Mouse (Mus musculus) liver, embryonic 16.5 days (tissue): ENCODE measurements around the gene Atp5f1. TPM values are rescaled to one million over a fixed set of nuclear protein-coding genes. Genes with fewer than 3 reads are reported as not detected.

Source experiments
- ATAC-seq: fragments of 200-750 bp; cut with Nextera tagmentation; 2 replicates; pipeline ENCODE4 v1.8.0; 2017; ENCODE audit warnings: low read depth, mild to moderate bottlenecking, moderate number of reproducible peaks, moderate library complexity
- H3K27ac ChIP-seq: fragments of 300-500 bp; sonication (generic); 2 replicates; pipeline ENCODE4 v1.5.1; 2014; ENCODE audit warnings: mild to moderate bottlenecking, low read length
- H3K27me3 ChIP-seq: fragments of 300-500 bp; sonication (generic); 2 replicates; pipeline ENCODE4 v1.6.1; 2014; ENCODE audit warnings: low read depth, low read length, mixed read lengths; ENCODE audit not compliant: control insufficient read depth, insufficient read depth
- H3K36me3 ChIP-seq: fragments of 300-500 bp; sonication (generic); 2 replicates; pipeline ENCODE4 v1.6.1; 2014; ENCODE audit warnings: mild to moderate bottlenecking; ENCODE audit not compliant: control insufficient read depth, insufficient read depth
- H3K4me1 ChIP-seq: fragments of 300-500 bp; sonication (generic); 2 replicates; pipeline ENCODE4 v1.6.1; 2014; ENCODE audit warnings: low read depth, low read length, mixed read lengths; ENCODE audit not compliant: control insufficient read depth
- H3K4me2 ChIP-seq: fragments of 300-500 bp; sonication (generic); 2 replicates; pipeline ENCODE4 v1.6.1; 2014; ENCODE audit warnings: low read depth, low read length, mixed read lengths
- H3K4me3 ChIP-seq: fragments of 300-500 bp; sonication (generic); 2 replicates; pipeline ENCODE4 v1.5.1; 2014; ENCODE audit warnings: low read depth, mild to moderate bottlenecking, low read length
- H3K9ac ChIP-seq: fragments of 300-500 bp; sonication (generic); 2 replicates; pipeline ENCODE4 v1.6.1; 2014; ENCODE audit warnings: low read depth, low read length
- H3K9me3 ChIP-seq: fragments of 300-500 bp; sonication (generic); replicated peaks from 2 replicates; pipeline ENCODE4 v1.6.1; 2016; ENCODE audit warnings: low read length; ENCODE audit not compliant: control insufficient read depth
- WGBS: fragments of 180-500 bp; shearing (Covaris S2); extraction: QIAGEN DNeasy Blood & Tissue Kit; methylation state at CpG from one replicate; pipeline ENCODE4 v1.1.7; 2014; ENCODE audit not compliant: insufficient replicate concordance; 5-methylcytosine and 5-hydroxymethylcytosine counted together
- polyA plus RNA-seq: library from polyadenylated mRNA; unstranded; fragments of >200 nt; fragmentation: Nextera tagmentation; extraction: Ambion mirVana; gene quantifications from 2 replicates; pipeline ENCODE4 v1.2.1, GENCODE M21; 2015

Gene Atp5f1
- polyA plus RNA-seq, 1 experiment from 2014 or later = 287 TPM

DNA sequence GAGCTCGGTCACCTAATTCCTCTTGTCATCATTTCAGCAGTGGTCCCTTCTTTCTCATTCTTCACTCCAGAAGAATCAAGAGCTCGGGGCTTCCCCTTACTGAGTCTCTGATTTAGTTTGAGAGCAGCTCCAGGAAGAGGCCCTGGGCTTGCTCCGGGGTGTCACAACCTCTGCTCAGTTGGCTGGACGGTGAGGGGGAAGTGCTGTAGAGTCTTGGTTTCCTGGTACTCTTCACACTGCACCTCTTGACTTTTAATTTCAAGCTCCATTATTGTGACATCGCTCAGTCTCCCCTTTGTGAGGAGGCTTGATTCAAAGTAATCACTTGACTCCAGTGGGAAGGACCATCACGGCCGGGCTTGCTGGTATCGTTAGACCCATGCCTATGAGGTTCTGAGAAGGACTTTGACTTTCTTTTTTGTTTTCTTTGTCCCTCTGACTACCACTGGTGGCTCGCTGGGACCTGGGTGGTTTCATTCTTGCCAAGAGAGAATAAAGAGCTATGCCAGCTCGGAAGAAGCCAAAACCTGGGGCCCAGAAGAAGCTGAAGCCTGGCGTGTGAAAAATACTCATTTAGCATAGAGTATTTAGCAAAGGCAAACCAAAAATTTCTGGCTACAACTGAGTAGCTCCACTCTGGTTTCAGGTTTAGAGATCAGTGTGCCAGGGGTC, 49.2 kb downstream of the Atp5f1 start:
- Histone ChIP-seq H3K9me3 (no peaks in the 10 kb centered on the region), H3K36me3 (no peaks in the 10 kb centered on the region), H3K27ac (0 out of 2 replicates have a peak overlapping the region, but pooled peaks have one; percentile 9), H3K4me3 (no peak overlapping the region), H3K27me3 (no peaks in the 10 kb centered on the region), H3K9ac (no peak overlapping the region; the same call in 1 of the 2 replicates), H3K4me2 (peak overlapping the region; percentile 28), H3K4me1 (peaks cover 27% of the 10 kb centered on the region)
- 38% methylated on average over 11 of the region's 11 CpGs for WGBS
- ATAC-seq = peak; percentile 50

DNA sequence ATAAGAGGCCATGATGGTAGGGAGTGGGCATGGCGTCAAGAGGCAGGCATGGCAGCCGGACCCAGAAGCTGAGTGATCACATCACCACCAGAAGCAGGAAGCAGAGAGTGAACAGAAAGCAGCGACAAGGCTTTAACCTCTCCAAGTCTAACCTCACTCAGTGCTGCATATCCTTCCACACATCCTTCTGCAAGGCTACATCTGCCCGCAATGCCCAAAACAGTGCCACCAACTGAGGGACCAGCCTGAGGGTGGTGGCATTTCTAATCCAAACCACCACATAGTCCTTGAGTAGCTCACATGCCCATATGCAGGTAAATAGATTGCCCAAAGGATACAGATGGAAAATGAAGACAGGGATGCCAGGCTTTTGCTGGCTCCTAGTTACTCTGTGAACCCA, 50.9 kb downstream of the Atp5f1 start:
- Histone ChIP-seq H3K4me3 (no peak overlapping the region), H3K36me3 (no peaks in the 10 kb centered on the region), H3K4me2 (no peak overlapping the region), H3K27me3 (no peaks in the 10 kb centered on the region), H3K27ac (no peak overlapping the region), H3K9me3 (no peaks in the 10 kb centered on the region), H3K4me1 (peaks cover 24% of the 10 kb centered on the region), H3K9ac (no peak overlapping the region)
- ATAC-seq = no peak
- 66% methylated on average over 4 of the region's 4 CpGs for WGBS

DNA sequence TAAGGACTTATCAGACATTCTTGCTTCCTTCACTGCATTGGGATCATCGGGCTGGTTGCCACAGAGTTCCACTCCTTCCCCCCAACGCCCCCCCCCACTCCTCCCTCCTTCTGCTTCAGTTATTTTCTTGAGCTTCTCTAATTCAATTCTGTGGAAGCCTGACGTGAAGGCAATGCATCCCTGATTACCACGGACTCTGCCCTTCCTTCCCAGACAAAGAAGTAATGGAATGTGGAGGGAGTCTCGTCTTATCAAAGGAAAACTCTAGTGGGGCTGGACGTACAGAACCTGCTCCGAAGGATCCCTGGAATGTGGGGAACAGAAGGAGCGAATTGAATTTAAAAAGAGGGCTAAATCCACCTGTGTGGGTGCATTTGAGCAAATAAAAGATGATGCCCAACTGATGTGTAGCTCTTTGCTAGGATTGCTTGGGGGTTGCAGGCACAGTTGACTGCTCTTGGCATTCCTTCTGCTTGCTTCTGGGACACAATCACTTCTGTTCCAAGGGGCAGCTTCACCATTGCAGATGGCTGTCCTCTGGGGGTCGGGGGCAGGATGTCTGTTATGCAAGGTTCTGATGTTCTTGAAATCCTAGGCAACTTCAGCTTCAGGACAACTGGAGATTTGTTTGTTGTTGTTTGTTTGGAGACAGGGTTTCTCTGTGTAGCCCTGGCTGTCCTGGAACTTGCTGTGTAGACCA, 51.8 kb downstream of the Atp5f1 start:
- H3K36me3 ChIP-seq = no peaks in the 10 kb centered on the region
- H3K27ac ChIP-seq = no peak overlapping the region
- H3K9me3 ChIP-seq = no peaks in the 10 kb centered on the region
- no peak overlapping the region for H3K4me3 ChIP-seq
- 45% methylated on average over 9 of the region's 9 CpGs for WGBS
- H3K27me3 ChIP-seq = no peaks in the 10 kb centered on the region
- H3K4me1 ChIP-seq = peaks cover 15% of the 10 kb centered on the region
- no peak for ATAC-seq
- H3K9ac ChIP-seq = no peak overlapping the region
- no peak overlapping the region for H3K4me2 ChIP-seq

DNA sequence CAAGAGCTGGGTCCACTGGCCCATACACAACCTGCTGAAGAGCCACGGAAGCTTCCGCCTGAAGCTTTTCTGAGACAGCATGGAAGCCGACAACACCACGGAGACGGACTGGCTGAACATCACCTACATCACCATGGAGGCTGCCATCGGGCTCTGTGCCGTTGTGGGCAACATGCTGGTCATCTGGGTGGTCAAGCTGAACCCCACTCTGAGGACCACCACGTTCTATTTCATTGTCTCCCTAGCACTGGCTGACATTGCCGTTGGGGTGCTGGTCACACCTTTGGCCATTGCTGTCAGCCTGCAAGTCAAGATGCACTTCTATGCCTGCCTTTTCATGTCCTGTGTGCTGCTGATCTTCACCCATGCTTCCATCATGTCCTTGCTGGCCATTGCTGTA, 55.2 kb downstream of the Atp5f1 start:
- Histone ChIP-seq H3K9me3 (no peaks in the 10 kb centered on the region), H3K36me3 (no peaks in the 10 kb centered on the region), H3K27ac (no peak overlapping the region; the same call in 1 of the 2 replicates), H3K27me3 (no peaks in the 10 kb centered on the region), H3K4me3 (no peak overlapping the region; the same call in 1 of the 2 replicates), H3K4me2 (no peak overlapping the region), H3K4me1 (peaks cover 6% of the 10 kb centered on the region), H3K9ac (no peak overlapping the region)
- 82% methylated on average over 9 of the region's 9 CpGs for WGBS
- no peak for ATAC-seq

DNA sequence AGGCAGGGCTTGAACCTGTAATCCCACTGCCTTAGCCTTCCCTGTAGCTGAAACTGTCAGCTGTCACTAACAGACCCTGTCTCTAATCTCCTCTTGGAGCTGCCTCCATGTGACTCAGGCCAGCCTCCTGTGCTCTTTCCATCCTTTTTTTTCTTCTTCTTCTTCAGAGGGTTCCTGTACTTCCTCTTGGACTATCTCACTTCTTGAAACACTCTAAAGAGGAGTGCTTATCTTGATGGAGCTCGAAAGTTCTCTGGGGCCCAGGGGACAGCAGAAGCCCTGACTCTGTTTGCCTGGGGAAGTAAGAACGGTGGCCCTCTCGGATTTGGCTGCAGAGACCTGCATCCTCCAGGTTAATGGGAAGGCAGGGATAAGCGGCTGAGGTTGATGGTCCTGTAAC, 55.7 kb downstream of the Atp5f1 start:
- no peaks in the 10 kb centered on the region for H3K9me3 ChIP-seq
- H3K9ac ChIP-seq = no peak overlapping the region
- H3K27ac ChIP-seq = 0 out of 2 replicates have a peak overlapping the region, but pooled peaks have one; percentile 39
- H3K4me3 ChIP-seq = no peak overlapping the region
- peaks cover 6% of the 10 kb centered on the region for H3K4me1 ChIP-seq
- no peaks in the 10 kb centered on the region for H3K36me3 ChIP-seq
- H3K27me3 ChIP-seq = no peaks in the 10 kb centered on the region
- ATAC-seq = 0 out of 2 replicates have a peak, but pooled peaks have one; percentile 25
- WGBS = 20% methylated on average over 4 of the region's 4 CpGs
- H3K4me2 ChIP-seq = no peak overlapping the region

DNA sequence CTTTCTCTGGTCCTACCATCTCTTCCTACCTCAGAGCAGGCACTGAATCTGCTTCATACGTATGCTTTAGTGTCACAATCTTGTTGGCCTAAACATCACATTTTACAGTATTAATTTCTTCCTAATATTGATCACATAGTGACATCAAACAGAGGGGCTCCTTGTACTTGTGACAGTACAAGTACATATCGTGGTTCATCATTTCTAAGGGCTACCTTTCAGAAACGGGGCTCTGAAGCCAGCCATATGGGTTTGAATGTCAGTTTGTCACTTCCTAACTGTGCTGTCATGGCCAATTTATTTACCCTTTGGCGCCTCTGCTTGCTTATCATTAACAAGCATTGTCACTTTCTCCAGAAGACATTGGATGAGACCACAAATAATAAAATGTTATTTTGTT, 58.4 kb downstream of the Atp5f1 start:
- Histone ChIP-seq H3K36me3 (no peaks in the 10 kb centered on the region), H3K4me1 (peaks cover 6% of the 10 kb centered on the region), H3K4me2 (no peak overlapping the region), H3K27me3 (no peaks in the 10 kb centered on the region), H3K4me3 (no peak overlapping the region), H3K27ac (no peak overlapping the region), H3K9ac (no peak overlapping the region), H3K9me3 (no peaks in the 10 kb centered on the region)
- ATAC-seq = no peak
- 60% methylated on average over 4 of the region's 4 CpGs for WGBS

- ATAC-seq = peak; percentile 41; the same call in 1 of the 2 replicates
- no peak overlapping the region for H3K9ac ChIP-seq
- 27% methylated on average over 3 of the region's 3 CpGs for WGBS
- no peaks in the 10 kb centered on the region for H3K27me3 ChIP-seq
- peaks cover 6% of the 10 kb centered on the region for H3K4me1 ChIP-seq
- H3K27ac ChIP-seq = peak overlapping the region; percentile 3; the same call in 1 of the 2 replicates
- H3K4me2 ChIP-seq = no peak overlapping the region
- H3K4me3 ChIP-seq = no peak overlapping the region
- H3K9me3 ChIP-seq = no peaks in the 10 kb centered on the region
- no peaks in the 10 kb centered on the region for H3K36me3 ChIP-seq
Observed at GRCm38 (mm10) chr3:105900716-105901115, 59.2 kb downstream of the Atp5f1 start.

DNA sequence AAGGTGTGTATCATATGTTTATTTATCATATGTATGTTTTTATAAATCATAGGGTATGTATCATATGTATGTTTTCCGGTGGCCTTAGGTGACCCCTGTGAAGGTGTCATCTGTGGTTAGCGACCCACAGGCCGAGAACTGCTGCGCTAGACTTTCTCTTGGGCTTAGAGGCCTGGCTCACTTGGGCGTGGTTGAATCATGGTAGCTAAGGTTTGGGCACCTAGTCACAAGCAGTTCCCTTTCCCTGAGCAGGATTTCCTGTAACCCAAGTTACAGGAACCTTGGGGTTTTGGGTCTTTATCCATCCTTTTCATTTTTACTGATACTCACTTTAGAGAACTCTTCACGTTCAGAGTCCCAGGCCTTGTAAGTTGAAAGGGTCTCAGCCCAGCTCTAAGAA, 59.6 kb downstream of the Atp5f1 start:
- H3K4me1 ChIP-seq = peaks cover 6% of the 10 kb centered on the region
- peak overlapping the region; percentile 7; the same call in 1 of the 2 replicates for H3K27ac ChIP-seq
- no peak overlapping the region for H3K9ac ChIP-seq
- H3K4me2 ChIP-seq = no peak overlapping the region
- no peak overlapping the region for H3K4me3 ChIP-seq
- ATAC-seq = no peak
- no peaks in the 10 kb centered on the region for H3K9me3 ChIP-seq
- no peaks in the 10 kb centered on the region for H3K27me3 ChIP-seq
- no peaks in the 10 kb centered on the region for H3K36me3 ChIP-seq
- WGBS = 56% methylated on average over 6 of the region's 6 CpGs
